Mouse (Mus musculus) stomach, postnatal 0 days (tissue): ENCODE data around the gene Mef2a. TPM values are rescaled to one million over a fixed set of nuclear protein-coding genes. Genes with fewer than 3 reads are reported as not detected.

Source experiments
- ATAC-seq: fragments of 200-750 bp; cut with Nextera tagmentation; 2 replicates; pipeline ENCODE4 v1.8.0; 2017; ENCODE audit not compliant: low FRiP score, low TSS enrichment
- DNase-seq: peaks from one replicate; pipeline ENCODE4 v3.0.0-alpha.2; 2016; ENCODE audit warnings: low spot score
- H3K27ac ChIP-seq: fragments of 300-500 bp; sonication (generic); replicated peaks from 2 replicates; pipeline ENCODE4 v1.5.1; 2014; ENCODE audit warnings: mild to moderate bottlenecking, control low read depth
- H3K27me3 ChIP-seq: fragments of 300-500 bp; sonication (generic); 2 replicates; pipeline ENCODE4 v1.6.1; 2014; ENCODE audit warnings: low read length; ENCODE audit not compliant: control insufficient read depth, insufficient read depth
- H3K36me3 ChIP-seq: fragments of 300-500 bp; sonication (generic); 2 replicates; pipeline ENCODE4 v1.6.1; 2014; ENCODE audit warnings: low read length, mixed read lengths; ENCODE audit not compliant: control insufficient read depth, insufficient read depth
- H3K4me1 ChIP-seq: fragments of 300-500 bp; sonication (generic); replicated peaks from 2 replicates; pipeline ENCODE4 v1.6.1; 2014; ENCODE audit warnings: antibody characterized with exemption; ENCODE audit not compliant: control insufficient read depth, insufficient read depth
- H3K4me2 ChIP-seq: fragments of 300-500 bp; sonication (generic); replicated peaks from 2 replicates; pipeline ENCODE4 v1.6.1; 2014; ENCODE audit warnings: low read depth, mild to moderate bottlenecking, control low read depth, moderate library complexity
- H3K4me3 ChIP-seq: fragments of 300-500 bp; sonication (generic); 2 replicates; pipeline ENCODE4 v1.5.1; 2014; ENCODE audit warnings: low read depth, low read length, control low read depth
- H3K9ac ChIP-seq: fragments of 300-500 bp; sonication (generic); 2 replicates; pipeline ENCODE4 v1.6.1; 2014; ENCODE audit warnings: mild to moderate bottlenecking, low read length, control low read depth, mixed read lengths
- H3K9me3 ChIP-seq: fragments of 300-500 bp; sonication (generic); 2 replicates; pipeline ENCODE4 v1.6.1; 2016; ENCODE audit warnings: low read length; ENCODE audit not compliant: control insufficient read depth
- CTCF ChIP-seq: IDR thresholded peaks from 2 replicates; pipeline ENCODE4 v1.5.1; 2016; ENCODE audit warnings: antibody characterized with exemption, low read depth, mild to moderate bottlenecking, moderate library complexity
- EP300 ChIP-seq: optimal IDR thresholded peaks from 2 replicates; pipeline ENCODE3; 2016; ENCODE audit warnings: antibody characterized with exemption
- WGBS: fragments of 180-500 bp; shearing (Covaris S2); extraction: QIAGEN DNeasy Blood & Tissue Kit; methylation state at CpG from one replicate; pipeline ENCODE4 v1.1.7; 2014; 5-methylcytosine and 5-hydroxymethylcytosine counted together
- polyA plus RNA-seq: library from polyadenylated mRNA; unstranded; fragments of >200 nt; fragmentation: Nextera tagmentation; extraction: Ambion mirVana; gene quantifications from 2 replicates; pipeline ENCODE4 v1.2.1, GENCODE M21; 2015

The Mef2a gene
- polyA plus RNA-seq, 1 experiment from 2014 or later = 21.5 TPM

GRCm38 (mm10) chr7:67373975-67374374, 1.3 kb upstream of the Mef2a start:
- H3K9ac ChIP-seq = no peak overlapping the region
- H3K36me3 ChIP-seq = no peaks in the 10 kb centered on the region
- H3K27me3 ChIP-seq = no peaks in the 10 kb centered on the region
- H3K4me1 ChIP-seq = peaks cover 2% of the 10 kb centered on the region; the same call in 1 of the 2 replicates
- H3K4me3 ChIP-seq = no peak overlapping the region
- peak overlapping the region; percentile 99 for H3K27ac ChIP-seq
- no peaks in the 10 kb centered on the region for H3K9me3 ChIP-seq
- DNase-seq = no peak
- no peak for TF ChIP-seq EP300
- no peak for TF ChIP-seq CTCF
- no peak for ATAC-seq
- WGBS = 54% methylated on average over 5 of the region's 5 CpGs
- no peak overlapping the region for H3K4me2 ChIP-seq

DNA sequence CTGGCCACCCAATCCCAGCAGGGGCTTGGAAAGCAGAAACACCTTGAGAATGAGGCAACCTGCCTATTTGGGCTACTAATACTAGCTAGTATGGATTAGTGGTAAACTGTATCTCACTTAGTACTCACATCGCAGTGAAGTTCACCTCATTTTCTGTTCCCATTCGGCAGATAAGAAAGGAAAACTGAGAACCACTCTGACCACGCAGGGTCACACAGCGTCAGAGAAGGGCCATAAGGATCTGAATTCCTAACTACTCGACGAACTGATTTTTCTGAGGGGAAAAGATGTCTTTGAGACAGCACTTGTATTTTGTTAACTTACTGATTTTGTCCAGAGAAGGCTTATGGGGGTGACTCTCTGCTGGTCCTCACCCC, 914 bp upstream of the Mef2a start:
- 40% methylated on average over 6 of the region's 6 CpGs for WGBS
- no peaks in the 10 kb centered on the region for H3K9me3 ChIP-seq
- ATAC-seq (no peak), DNase-seq (no peak)
- H3K27me3 ChIP-seq = no peaks in the 10 kb centered on the region
- H3K4me1 ChIP-seq = peaks cover 2% of the 10 kb centered on the region; the same call in 1 of the 2 replicates
- peak overlapping the region; percentile 99 for H3K27ac ChIP-seq
- no peaks in the 10 kb centered on the region for H3K36me3 ChIP-seq
- H3K4me2 ChIP-seq = peak overlapping the region; percentile 95
- peak overlapping the region; percentile 98 for H3K9ac ChIP-seq
- TF ChIP-seq EP300 = no peak
- no peak for TF ChIP-seq CTCF
- H3K4me3 ChIP-seq = peak overlapping the region; percentile 90

DNA sequence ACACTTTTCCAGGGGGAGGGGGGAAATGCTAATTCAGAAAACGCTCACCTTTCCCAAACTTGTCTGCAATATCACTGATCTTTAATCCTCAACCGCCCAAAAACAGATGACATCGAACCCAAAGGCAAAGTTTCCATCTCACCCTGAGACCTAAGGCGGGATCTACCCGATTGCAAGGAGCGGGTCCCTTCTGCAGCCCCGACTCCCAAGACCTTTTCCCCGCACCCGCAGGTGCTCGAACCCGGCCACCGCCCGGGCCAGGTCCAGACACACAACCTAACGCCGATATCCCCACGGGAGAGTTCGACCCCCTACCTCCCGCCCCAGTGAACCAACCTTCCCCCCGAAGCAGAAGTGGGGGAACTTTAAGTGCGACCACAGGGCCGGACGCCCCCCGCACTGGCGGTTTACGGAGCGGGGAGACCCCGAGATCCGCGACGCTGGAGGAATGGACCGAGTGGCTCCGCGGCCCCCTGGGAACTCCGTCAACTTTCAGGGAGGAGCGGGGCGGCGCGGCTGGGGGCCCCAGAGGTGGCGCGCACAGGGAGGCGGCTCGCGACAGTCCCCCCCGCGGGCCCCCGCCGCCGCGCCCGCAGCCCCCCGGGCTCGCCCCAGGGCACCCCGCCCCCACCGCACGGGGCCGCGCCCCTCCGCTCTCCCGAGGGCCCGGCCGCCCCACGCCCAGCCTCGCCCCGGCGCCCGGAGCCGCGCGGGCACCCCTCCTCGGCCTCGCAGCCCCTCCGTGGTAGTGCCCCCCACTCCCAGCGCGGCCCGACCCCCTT, 576 bp downstream of the Mef2a start:
- TF ChIP-seq CTCF = no peak
- TF ChIP-seq EP300 = no peak
- Histone ChIP-seq H3K36me3 (no peaks in the 10 kb centered on the region), H3K27me3 (no peaks in the 10 kb centered on the region), H3K27ac (peak overlapping the region; percentile 99), H3K9me3 (no peaks in the 10 kb centered on the region), H3K4me3 (peak overlapping the region; percentile 90), H3K9ac (peak overlapping the region; percentile 98), H3K4me2 (peak overlapping the region; percentile 95), H3K4me1 (peaks cover 2% of the 10 kb centered on the region; the same call in 1 of the 2 replicates)
- DNase-seq (no peak), ATAC-seq (peak; percentile 64)
- WGBS = 0% methylated on average over 38 of the region's 75 CpGs

DNA sequence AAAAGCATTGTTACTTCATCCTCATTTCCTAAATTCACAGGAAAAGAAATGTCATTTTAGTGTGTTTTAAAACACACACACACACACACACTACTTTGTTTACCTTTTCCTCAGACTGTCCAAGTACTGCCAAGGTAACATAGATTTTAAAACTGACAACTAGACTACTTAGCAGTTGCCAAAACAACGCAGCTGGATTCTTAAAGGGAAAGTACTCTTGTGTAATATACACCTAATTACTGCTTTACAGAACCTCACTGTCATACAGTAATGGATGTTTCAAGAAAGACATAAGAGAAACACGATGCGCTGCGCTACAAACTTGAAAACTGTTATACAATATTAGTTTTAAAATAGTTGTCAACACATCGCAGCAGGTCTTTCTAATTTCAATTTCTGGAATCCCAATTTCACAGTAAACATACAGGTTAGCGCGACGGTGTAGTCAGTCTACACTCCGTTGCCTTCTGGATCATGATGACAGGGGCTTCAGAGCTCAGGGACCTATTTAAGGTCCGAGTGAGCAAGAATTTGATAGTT, 1.2 kb downstream of the Mef2a start:
- Histone ChIP-seq H3K4me1 (peaks cover 2% of the 10 kb centered on the region; the same call in 1 of the 2 replicates), H3K4me2 (peak overlapping the region; percentile 95), H3K36me3 (no peaks in the 10 kb centered on the region), H3K27ac (peak overlapping the region; percentile 99), H3K9ac (peak overlapping the region; percentile 98), H3K27me3 (no peaks in the 10 kb centered on the region), H3K4me3 (peak overlapping the region; percentile 90), H3K9me3 (no peaks in the 10 kb centered on the region)
- TF ChIP-seq CTCF (no peak), EP300 (no peak)
- no peak for DNase-seq
- WGBS = 5% methylated on average over 10 of the region's 10 CpGs
- ATAC-seq = no peak

DNA sequence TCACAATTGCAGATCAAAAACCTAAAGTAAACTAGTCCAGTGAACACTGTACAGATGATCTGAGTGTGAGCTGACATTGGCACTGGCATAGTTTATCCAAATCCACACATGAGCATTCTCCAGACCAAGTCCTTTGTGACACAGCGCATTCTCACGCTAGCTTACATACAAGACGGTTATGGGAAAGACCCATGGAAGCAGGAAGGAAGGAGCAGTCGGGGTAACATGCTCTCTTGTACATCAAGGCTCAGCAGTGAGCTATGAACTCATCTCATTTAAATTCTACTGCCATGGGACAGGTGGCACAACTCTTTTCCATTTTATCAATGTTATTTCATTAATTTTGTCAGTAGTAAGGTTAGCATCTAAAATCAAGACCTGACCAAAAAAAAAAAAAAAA, 3.0 kb downstream of the Mef2a start:
- DNase-seq (no peak), ATAC-seq (no peak)
- Histone ChIP-seq H3K36me3 (no peaks in the 10 kb centered on the region), H3K4me2 (no peak overlapping the region), H3K27me3 (no peaks in the 10 kb centered on the region), H3K9ac (no peak overlapping the region), H3K4me3 (no peak overlapping the region), H3K27ac (no peak overlapping the region), H3K4me1 (peaks cover 2% of the 10 kb centered on the region; the same call in 1 of the 2 replicates), H3K9me3 (no peaks in the 10 kb centered on the region)
- 55% methylated on average over 4 of the region's 4 CpGs for WGBS
- no peak for TF ChIP-seq CTCF
- TF ChIP-seq EP300 = no peak

DNA sequence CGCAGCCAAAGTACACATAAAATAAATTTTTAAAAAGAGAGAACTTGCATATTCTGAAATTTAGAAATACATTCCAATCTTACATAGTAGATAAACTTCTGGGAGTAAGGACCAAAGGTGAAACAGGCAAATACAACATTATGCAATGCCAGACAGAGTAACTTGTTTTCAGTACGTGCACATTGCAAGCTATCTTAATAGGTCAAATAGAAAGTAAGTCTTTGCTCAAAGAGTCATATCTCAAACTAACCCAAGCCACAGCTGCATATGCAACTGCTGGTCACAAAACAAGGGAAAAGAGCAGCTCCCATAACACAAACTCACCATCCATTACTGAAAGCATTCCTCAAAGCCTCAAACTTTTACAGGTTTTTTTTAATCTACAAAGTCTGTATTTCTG, 4.3 kb downstream of the Mef2a start:
- TF ChIP-seq EP300 (no peak), CTCF (no peak)
- WGBS = 64% methylated on average over 2 of the region's 2 CpGs
- Histone ChIP-seq H3K4me1 (peaks cover 2% of the 10 kb centered on the region; the same call in 1 of the 2 replicates), H3K27me3 (no peaks in the 10 kb centered on the region), H3K36me3 (no peaks in the 10 kb centered on the region), H3K9me3 (no peaks in the 10 kb centered on the region), H3K4me3 (no peak overlapping the region), H3K27ac (no peak overlapping the region), H3K9ac (no peak overlapping the region), H3K4me2 (no peak overlapping the region)
- DNase-seq (no peak), ATAC-seq (no peak)
